10 mouse cellular contexts compared by ENCODE assay signal in genomic region chr11:93097431-93097851, GRCm38 (mm10). TPM values are rescaled to one million over a fixed set of nuclear protein-coding genes. Genes with fewer than 3 reads are reported as not detected.
DNase-seq lines count a peak whose midpoint lies in the region; ATAC-seq lines count a peak whose summit lies in the region.
"Had no signal": no experiment of that assay in that cellular context is flagged by ENCODE, and none has a peak within 500 bp of the region (broad histone marks: within the 10 kb centered on the region; RNA-seq: fewer than 3 reads in every experiment).

No protein-coding gene starts in this region.

- no peaks in the 10 kb centered on the region for H3K9me3 ChIP-seq in forebrain, embryonic 10.5 days
- H3K9me3 ChIP-seq in neural tube, embryonic 13.5 days, result no peaks in the 10 kb centered on the region

- H3K27ac ChIP-seq in forebrain, embryonic 10.5 days, result no peak overlapping the region
- H3K27ac ChIP-seq in neural tube, embryonic 13.5 days (replicated peaks), result peak overlapping the region; percentile 82

- H3K4me2 ChIP-seq in neural tube, embryonic 13.5 days, result peak overlapping the region; percentile 92

- H3K9ac ChIP-seq in neural tube, embryonic 13.5 days, result peak overlapping the region; percentile 80

- H3K27me3 ChIP-seq in forebrain, embryonic 10.5 days (ENCODE audit: poor library complexity, severe bottlenecking), result peaks cover 65% of the 10 kb centered on the region
- peaks cover 66% of the 10 kb centered on the region for H3K27me3 ChIP-seq in neural tube, embryonic 13.5 days

- H3K36me3 ChIP-seq in forebrain, embryonic 10.5 days (replicated peaks), result no peaks in the 10 kb centered on the region
- no peaks in the 10 kb centered on the region for H3K36me3 ChIP-seq in neural tube, embryonic 13.5 days

- DNase-seq in cerebellum, adult 18-20 months, result peak; percentile 59 to 63
- no peak for DNase-seq in forebrain, embryonic 10.5 days (ENCODE audit: extremely low spot score, low spot score)
- DNase-seq in layer of hippocampus, postnatal 10 days (ENCODE audit: low spot score in 2 of 2), result peak; percentile 6 to 23
- no peak for DNase-seq in adrenal gland, adult 8-10 months
- DNase-seq in gastrocnemius, postnatal 4 days (ENCODE audit: low spot score in 2 of 2), result no peak
- DNase-seq in lung, postnatal 25 days (ENCODE audit: low spot score), result no peak
- no peak for DNase-seq in embryo, embryonic 10 days (ENCODE audit: low spot score)

- H3K4me1 ChIP-seq in forebrain, embryonic 10.5 days, result peaks cover 30% of the 10 kb centered on the region
- peaks cover 31% of the 10 kb centered on the region for H3K4me1 ChIP-seq in neural tube, embryonic 13.5 days (replicated peaks)

- ATAC-seq in neural tube, embryonic 13.5 days (ENCODE audit: low read depth), result no peak; the same call in 1 of the 2 replicates

- WGBS in forebrain, embryonic 10.5 days, result 3% methylated on average over 14 of the region's 14 CpGs
- WGBS in neural tube, embryonic 13.5 days, result 2% methylated on average over 14 of the region's 14 CpGs

- H3K4me3 ChIP-seq in forebrain, embryonic 10.5 days, result peak overlapping the region; percentile 60
- H3K4me3 ChIP-seq in neural tube, embryonic 13.5 days, result peak overlapping the region; percentile 62

RNA-seq across cellular contexts. Expression of gene Car10, which starts 0.4 kb away (rescaled TPM):
- 0.25 and 0.41 TPM in 2 replicates for polyA plus RNA-seq in forebrain, embryonic 10.5 days (2016; fragmentation: Nextera tagmentation; extraction: Ambion mirVana)
- total RNA-seq in layer of hippocampus, postnatal 10 days (2021), result 10 to 100 TPM; 27.5 to 28.1 TPM
- polyA plus RNA-seq in neural tube, embryonic 13.5 days (2015; fragmentation: Nextera tagmentation; extraction: Ambion mirVana), result 36.9 and 44.0 TPM in 2 replicates
- total RNA-seq in adrenal gland, adult 8-10 months (2022), result under 1 TPM in 2 of 4 experiments, not detected in 2; 0.17 to 0.40 TPM
- 1 to 10 TPM in 1 of 2 experiments, under 1 TPM in 1; 0.91 to 1.1 TPM for total RNA-seq in gastrocnemius, postnatal 4 days (2021)
- polyA plus RNA-seq: lung, embryonic 16.5 days; small intestine, adult 2 months had no signal

Comparison
In these comparisons a context has a peak if more than half of its experiments do, and no peak if none do; other contexts are left out.
1. DNase-seq: peak in cerebellum, adult 18-20 months (2 of 2) and layer of hippocampus, postnatal 10 days (2 of 2); none in forebrain, embryonic 10.5 days (single experiment), adrenal gland, adult 8-10 months (single experiment), gastrocnemius, postnatal 4 days (0 of 2), lung, postnatal 25 days (single experiment) and embryo, embryonic 10 days (single experiment).
2. RNA of gene Car10, which starts 0.4 kb away (total RNA-seq): 27.5 to 28.1 TPM in layer of hippocampus, postnatal 10 days; 0.91 to 1.1 TPM in gastrocnemius, postnatal 4 days and 0.17 to 0.40 TPM in adrenal gland, adult 8-10 months; every median in the first group is over 10 times any median in the second.